Mouse (Mus musculus) cerebellum, adult 9-10 months (tissue): ENCODE results near the gene Slc25a22.
"Not testable (repeated sequence)": the region's sequence is repeated elsewhere in the genome, so short reads cannot be mapped to it uniquely, and the experiment has no call there.

ENCODE experiments used
- DNase-seq: peaks from one replicate; pipeline ENCODE4 v3.0.0; 2022

Slc25a22 gene

DNA sequence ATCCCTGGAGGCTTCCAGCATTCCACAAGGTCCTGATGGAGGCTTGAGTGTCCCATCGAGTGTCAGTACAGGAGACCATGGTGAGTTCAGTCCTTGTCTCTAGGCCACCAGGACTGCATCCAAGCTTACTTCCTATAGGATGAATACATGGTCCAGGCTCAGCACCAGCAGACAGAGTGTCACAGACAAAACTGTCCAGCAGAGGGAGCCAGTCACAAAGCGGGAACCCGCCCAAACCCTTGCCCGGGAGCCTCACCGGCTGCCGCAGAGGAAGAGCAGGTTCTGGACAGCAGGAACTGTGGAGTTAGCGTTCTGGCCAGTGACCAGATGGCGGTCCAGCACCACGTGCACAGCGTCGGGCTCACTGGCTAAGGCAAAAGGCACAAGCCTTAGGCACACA is 28.9 kb downstream of the Slc25a22 start:
- DNase-seq, result peak; percentile 96

DNA sequence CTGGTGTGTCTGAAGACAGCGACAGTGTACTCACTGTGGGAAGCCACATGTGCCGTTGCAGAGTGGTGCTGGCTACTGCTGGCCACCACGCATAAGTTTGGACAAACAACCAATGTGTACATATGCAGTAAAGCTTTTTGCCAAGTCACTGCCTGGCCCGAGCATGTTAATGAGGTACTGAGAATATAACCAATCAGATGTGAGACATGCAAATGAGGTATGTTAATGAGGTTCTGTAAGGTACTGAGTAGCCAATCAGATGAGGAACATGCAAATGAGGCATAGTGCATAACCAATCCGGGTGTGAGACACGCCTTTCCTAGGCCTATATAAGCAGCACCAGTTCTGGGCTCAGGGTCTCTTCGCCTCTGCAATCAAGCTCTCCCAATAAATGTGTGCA is 30.0 kb downstream of the Slc25a22 start:
- DNase-seq, result not testable (repeated sequence)

DNA sequence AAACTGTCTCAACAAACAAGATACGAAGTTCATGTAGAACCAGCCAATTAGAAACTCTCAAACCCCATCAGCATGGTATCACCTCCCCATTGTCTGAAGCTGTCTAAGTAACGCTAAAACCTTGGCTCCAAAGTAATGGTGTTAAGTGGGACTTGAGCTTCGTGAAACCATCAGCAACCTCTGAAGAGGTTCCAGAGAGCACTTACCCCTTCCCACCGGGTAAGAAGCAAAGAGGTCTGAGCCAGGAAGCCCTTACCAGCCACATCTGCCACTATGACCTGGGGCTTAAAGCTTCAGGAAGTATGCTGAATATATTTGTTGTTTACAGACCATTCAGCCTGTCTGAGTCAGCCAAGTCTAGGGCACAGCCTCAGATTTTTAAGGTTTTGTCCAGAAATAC is 32.2 kb downstream of the Slc25a22 start:
- no peak for DNase-seq

DNA sequence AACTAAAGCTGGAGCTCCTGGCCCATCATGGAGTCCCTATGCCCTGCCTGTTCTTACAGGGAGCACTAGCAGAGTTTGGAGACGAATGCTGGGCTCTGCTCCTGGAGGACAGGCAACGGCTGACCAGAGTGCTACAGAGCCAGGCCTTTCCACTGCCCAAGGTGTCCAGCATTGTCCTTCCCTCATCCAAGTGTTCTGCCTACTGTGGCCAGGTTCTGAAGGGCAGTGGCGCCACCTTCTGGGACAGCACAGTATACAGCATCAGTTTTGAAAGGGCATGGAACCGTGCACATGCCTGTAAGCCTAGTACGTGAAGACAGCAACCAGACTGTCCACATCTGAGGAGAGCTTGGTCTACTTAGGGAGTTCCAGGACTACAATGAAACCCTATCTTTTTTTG is 34.4 kb downstream of the Slc25a22 start:
- peak; percentile 62 for DNase-seq

DNA sequence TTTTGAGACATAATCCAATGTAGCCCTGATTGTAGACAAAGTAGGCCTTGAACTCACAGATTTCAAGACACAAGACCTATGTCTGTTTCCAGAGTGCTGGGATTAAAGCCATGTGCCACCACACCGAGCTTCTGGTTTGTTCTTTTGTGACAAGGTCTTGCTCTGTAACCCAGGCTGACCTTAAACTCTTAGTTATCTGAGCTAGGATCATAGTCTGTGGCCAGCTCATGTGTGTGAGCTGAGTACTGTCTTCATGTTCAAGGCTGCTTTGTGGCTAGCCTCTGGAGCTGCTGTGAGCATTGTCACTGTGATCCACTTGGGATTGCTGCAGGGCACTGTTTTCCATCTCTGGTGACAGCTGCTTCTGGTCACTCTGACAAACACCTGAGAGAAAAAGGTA is 42.3 kb downstream of the Slc25a22 start:
- DNase-seq, result no peak

DNA sequence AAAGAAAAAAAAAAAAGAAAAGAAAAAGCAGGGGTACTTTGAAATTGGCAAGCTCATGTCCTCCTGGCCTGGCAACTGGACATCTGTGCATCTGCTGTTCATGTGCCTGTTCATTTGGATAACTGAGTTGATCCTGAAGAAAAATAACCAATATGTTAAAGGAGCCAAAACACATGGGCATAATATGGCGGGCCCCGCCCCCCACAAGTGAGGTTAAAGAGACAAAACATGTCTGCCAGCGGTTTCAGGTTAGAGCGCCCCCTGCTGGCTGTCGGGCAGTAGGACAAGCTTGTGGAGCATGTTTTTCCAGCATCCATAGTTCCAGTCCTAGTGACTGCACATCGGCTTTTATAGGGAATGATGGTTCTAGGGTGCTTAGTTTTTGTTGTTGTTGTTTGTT is 42.9 kb downstream of the Slc25a22 start:
- DNase-seq, result peak; percentile 67

DNA sequence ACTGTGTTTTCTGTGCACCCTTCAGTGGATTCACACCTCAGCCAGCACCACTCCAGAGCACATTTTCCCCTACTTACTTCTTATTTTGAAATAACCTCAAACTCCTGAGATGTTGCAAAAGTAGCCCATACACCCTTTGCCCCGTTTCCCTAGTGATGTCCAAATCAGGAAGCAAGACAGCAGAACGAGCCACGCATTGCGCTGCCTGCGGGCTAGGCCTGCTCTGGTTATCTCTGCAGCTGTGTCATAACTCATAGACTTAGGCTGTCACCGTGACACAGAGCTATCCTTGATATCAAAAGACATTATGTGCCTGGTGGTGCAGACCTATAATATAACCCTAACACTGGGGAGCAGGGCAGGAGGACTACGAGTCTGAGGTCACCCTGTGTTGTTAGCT is 43.5 kb downstream of the Slc25a22 start:
- no peak for DNase-seq

DNA sequence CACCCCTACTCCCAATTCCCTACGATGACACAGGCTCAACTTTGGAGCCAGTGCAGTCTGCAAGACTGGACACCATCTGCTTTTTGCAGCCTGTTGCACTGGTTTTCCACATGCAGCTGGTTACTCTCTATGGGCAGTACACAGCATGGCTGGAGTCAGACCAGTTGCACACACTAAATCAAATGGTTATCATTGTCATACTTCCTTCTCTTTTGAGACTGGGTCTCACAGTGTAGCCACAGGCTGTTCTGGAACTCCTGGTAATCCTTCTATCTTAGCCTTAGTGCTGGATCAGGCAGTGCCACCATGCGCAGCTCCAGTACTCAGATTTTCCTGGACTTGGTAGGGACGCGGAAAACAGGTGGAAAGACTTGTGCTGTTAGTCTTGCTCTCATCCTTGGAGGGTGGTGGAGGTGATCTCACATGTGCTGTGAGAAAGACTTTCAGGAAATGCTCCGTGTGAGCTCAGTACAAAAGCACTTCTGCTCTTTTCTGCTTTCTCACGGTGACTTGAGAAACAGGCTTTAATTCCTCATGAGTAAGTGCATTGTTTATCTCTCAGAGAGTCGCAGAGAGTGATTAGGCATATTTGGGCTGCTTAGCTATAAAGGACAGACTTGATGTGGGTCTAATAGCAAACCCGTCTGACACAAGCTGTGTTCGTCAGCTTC is 45.0 kb downstream of the Slc25a22 start:
- no peak for DNase-seq

DNA sequence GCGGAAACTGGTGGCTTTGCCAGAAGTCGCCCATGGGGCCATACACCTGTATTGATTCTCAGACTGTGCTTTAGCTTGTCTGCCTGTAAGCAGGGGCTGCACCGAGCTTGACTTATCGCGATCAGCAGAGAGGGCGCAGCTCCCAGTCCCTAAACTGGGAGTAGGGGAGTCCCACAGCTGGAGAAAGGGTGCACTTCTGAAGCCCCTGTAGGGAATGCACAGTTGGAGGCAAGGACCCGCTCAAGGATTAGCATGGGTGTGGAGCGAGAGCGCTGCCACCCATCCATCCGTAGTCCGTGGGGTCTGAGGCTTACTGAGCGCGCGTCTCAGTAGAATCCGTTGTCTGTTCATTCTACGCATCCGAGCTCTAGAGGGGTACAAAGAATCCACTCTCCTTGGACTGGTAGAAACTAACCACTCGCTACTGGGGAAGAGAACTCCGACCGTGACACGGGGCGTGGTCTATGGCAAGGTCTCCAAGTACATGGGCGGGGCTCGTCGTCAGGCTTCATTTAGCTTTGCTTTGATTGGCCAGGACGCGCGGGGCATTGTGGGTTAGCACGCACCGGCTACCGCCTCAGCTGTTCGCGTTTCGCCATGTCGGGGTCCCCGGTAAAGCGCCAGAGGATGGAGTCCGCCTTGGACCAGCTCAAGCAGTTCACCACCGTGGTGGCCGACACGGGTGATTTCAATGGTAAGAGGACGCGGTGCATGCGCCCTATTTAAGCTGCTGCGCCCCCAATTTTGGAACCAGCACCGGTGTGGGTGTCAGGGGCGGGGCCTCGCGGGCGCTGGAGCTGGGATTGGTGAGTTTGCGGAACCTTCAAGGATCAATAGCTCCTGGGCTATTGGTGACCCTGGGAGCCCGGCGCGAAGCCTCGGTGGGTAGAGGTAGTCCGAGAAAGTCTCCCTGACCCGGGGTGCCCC is 45.8 kb downstream of the Slc25a22 start, which contains the start of gene Taldo1:
Gene Taldo1 (plus strand): TSS at position 575 of the 927 bp plus-strand sequence.
- DNase-seq, result peak; percentile 94

DNA sequence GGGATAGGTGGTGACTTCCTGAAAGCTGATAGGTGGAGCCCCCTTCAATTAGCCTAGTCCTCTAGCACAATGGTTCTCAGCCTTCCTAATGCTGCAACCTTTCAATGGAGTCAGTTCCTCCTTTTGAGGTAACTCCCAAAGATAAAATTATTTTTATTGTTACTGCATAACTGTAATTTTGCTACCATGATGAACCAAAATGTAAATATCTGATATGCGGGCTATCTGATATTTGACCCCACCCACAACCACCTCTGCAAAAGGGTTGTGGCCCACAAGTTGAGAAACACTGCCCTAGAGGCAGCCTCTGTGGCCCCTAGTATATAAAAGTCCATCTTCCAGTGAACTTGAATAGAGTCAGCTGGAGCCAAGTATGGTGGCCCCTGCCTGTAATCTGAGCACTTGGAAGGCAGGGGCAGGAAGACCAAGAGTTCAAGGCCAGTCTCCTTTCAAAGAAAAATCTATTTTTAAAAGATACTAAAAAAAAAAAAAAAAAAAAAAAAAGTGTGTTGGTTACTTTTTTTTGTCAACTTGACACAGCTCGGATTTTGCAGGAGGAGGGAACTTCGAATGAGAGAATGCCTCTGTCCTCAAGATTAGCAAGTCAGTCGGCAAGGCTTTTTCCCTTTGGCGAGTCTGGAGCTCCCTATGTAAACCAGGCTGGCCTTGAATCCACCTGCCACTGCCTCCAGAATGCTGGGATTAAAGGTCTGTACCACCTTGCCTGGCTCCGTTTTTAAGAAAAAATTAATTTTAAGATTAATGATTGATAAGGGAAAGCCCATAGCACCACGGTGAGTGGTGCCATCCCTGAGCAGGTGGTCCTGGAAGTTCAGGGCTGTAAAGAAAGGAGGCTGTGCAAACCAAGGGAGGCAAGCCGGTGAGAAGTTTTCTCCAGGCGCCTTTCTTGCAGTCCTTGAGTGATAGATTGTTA is 47.1 kb downstream of the Slc25a22 start:
- peak; percentile 22 for DNase-seq

DNA sequence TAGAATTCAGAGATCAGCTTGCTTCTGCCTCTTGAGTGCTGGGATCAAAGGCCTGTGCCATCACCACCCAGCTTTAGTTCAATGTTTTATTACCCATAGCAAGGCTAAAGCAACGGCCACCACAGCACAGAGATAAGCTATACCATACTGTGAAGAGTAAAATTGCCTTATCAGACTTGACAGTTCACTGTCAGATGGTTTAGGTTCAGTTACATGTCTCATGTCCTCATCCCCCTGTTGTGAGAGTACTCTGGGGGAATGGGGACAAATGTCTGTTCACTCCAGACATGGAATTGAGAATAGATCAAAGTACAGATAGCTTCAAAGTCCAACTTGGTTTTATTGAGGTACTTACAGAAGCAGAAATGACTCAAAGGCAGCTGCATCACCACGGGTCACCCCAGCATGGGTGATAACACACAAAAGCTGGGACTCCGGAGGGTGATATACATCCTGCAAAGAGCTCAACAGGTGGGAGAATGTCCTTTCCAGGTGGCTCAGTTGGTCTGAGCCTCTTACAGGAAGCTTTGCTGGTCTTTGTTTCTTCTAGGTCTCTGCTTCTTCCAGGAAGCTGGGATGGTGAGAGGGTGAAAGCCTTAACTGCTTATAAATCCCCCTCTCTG is 49.1 kb downstream of the Slc25a22 start:
- DNase-seq, result no peak

DNA sequence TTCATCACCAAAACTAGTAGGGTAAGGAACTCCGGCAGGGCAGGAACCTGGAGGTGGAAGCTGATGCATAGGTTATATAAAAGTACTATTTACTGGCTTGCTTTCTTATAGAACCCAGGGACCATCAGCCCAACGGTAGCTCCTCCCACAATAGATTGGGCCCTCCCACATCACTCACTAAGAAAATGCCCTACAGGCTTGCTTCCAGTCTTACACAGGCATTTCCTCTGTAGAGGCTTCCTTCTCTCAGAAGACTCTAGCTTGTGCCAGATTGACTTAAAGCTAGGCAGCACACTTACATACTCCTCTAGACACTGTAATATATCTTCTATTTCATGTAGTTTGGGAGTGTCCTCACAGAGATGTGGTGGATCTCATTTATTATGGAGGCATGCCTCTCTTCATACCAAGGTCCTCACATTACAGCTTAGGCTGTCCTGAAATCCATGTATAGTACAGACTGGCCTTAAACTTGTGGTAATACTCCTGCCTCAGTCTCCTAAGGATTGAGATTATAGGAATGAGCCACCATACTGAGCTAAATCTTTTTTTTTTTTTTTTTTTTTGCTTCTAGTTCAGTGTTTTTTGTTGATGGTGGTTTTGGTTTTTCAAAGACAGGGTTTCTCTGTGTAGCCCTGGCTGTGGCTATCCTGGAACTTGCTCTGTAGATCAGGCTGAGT is 49.7 kb downstream of the Slc25a22 start:
- DNase-seq, result no peak

DNA sequence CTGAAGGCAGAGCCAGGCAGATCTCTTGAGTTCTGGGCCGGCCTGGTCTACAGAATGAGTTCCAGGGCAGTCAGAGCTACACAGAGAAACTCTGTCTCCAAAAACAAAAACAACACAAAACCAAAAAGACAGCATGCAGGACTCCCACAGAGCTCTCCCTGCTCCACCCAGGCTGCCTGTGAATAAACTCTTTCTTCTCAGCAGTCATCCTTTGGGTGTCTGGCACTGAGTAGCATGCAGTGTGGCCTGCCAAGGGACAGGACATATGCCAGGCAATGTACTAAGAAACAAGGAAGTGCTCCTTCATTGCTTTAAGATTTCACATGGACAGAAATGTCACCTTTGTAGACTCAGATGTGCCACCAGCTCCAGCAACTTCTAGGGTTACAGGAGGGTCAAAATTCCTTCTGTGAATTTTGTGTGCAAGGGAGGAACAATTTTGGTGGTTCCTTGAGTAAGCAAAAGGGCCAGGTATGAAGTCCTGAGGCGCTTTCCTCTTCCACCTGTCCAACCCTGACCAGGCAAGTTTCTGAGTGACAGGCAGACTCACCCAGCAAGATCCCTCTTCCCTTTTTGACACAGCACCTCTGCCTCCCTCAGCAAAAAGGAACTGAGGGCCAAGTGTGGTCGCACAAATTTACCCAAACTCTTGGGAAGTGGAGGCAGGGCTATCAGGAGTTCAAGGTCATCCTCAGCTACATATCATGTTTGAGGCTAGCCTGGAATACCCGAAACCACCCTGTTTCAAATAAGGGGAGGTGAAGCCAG is 56.4 kb downstream of the Slc25a22 start:
- DNase-seq, result no peak
